Mouse (Mus musculus) embryonic facial prominence, embryonic 15.5 days (tissue): Measurements from ENCODE around the gene Zfp428. TPM values are rescaled to one million over a fixed set of nuclear protein-coding genes. Genes with fewer than 3 reads are reported as not detected.
"Not testable (repeated sequence)": the region's sequence is repeated elsewhere in the genome, so short reads cannot be mapped to it uniquely, and the experiment has no call there.

Experiments used
- ATAC-seq: fragments of 200-750 bp; cut with Nextera tagmentation; 2 replicates; pipeline ENCODE4 v1.8.0; 2017; ENCODE audit warnings: low read depth, moderate TSS enrichment; ENCODE audit not compliant: insufficient number of reproducible peaks, low FRiP score, low TSS enrichment
- H3K27ac ChIP-seq: fragments of 300-500 bp; sonication (generic); replicated peaks from 2 replicates; pipeline ENCODE4 v1.5.1; 2015; ENCODE audit warnings: mild to moderate bottlenecking, inconsistent platforms
- H3K27me3 ChIP-seq: fragments of 300-500 bp; sonication (generic); 2 replicates; pipeline ENCODE4 v1.6.1; 2015; ENCODE audit warnings: inconsistent platforms
- H3K36me3 ChIP-seq: fragments of 300-500 bp; sonication (generic); 2 replicates; pipeline ENCODE4 v1.6.1; 2015; ENCODE audit warnings: mild to moderate bottlenecking, inconsistent platforms
- H3K4me1 ChIP-seq: fragments of 300-500 bp; sonication (generic); 2 replicates; pipeline ENCODE4 v1.6.1; 2015; ENCODE audit warnings: inconsistent platforms
- H3K4me2 ChIP-seq: fragments of 300-500 bp; sonication (generic); replicated peaks from 2 replicates; pipeline ENCODE4 v1.6.1; 2015; ENCODE audit warnings: mild to moderate bottlenecking, inconsistent platforms
- H3K4me3 ChIP-seq: fragments of 300-500 bp; sonication (generic); replicated peaks from 2 replicates; pipeline ENCODE4 v1.5.1; 2015; ENCODE audit warnings: mild to moderate bottlenecking, inconsistent platforms
- H3K9ac ChIP-seq: fragments of 300-500 bp; sonication (generic); 2 replicates; pipeline ENCODE4 v1.6.1; 2015; ENCODE audit warnings: inconsistent platforms
- H3K9me3 ChIP-seq: fragments of 300-500 bp; sonication (generic); replicated peaks from 2 replicates; pipeline ENCODE4 v1.6.1; 2016; ENCODE audit warnings: inconsistent platforms
- WGBS: fragments of 180-500 bp; shearing (Covaris S2); methylation state at CpG from one replicate; pipeline ENCODE4 v1.1.7; 2015; 5-methylcytosine and 5-hydroxymethylcytosine counted together
- polyA plus RNA-seq: library from polyadenylated mRNA; unstranded; fragments of >200 nt; fragmentation: Nextera tagmentation; extraction: Ambion mirVana; gene quantifications from 2 replicates; pipeline ENCODE4 v1.2.1, GENCODE M21; 2015

Zfp428 gene
- polyA plus RNA-seq, 1 experiment from 2014 or later, result 65.9 TPM

DNA sequence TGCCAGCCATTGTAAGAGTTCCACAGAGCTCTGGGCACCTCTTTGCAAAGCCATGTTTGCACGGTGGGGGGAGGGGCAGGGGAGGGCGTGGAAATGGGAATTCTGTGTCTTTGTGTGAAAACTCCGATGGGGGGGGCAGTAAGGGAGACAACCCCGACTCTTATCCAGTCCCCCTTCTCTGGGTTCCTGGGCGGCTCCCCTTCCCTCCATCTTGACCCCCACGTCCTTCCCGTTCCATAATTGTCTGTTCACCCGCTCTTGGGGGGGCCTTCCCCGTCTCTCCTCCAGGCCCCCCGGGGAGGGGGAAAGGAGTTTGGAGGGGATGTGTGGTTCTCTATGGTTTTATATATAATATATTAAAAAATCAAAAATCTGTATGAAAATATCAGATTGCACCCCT is 2.8 kb upstream of the Zfp428 start:
- Histone ChIP-seq H3K4me2 (peak overlapping the region; percentile 25; the same call in 1 of the 2 replicates), H3K27me3 (peaks cover 24% of the 10 kb centered on the region), H3K9me3 (no peaks in the 10 kb centered on the region), H3K9ac (no peak overlapping the region), H3K27ac (no peak overlapping the region), H3K4me3 (no peak overlapping the region), H3K4me1 (peaks cover 55% of the 10 kb centered on the region), H3K36me3 (no peaks in the 10 kb centered on the region)
- no peak for ATAC-seq
- WGBS, result 22% methylated on average over 10 of the region's 10 CpGs

- Histone ChIP-seq H3K9ac (no peak overlapping the region), H3K4me1 (peaks cover 49% of the 10 kb centered on the region), H3K27me3 (peaks cover 16% of the 10 kb centered on the region), H3K27ac (no peak overlapping the region), H3K9me3 (no peaks in the 10 kb centered on the region), H3K4me2 (0 out of 2 replicates have a peak overlapping the region, but pooled peaks have one; percentile 25), H3K36me3 (no peaks in the 10 kb centered on the region), H3K4me3 (no peak overlapping the region)
- no peak for ATAC-seq
- WGBS, result 27% methylated on average over 4 of the region's 4 CpGs
These were observed 1.9 kb upstream of the Zfp428 start for GRCm38 (mm10) chr7:24504868-24505267.

- peaks cover 42% of the 10 kb centered on the region for H3K4me1 ChIP-seq
- ATAC-seq, result no peak
- 20% methylated on average over 15 of the region's 15 CpGs for WGBS
- H3K27me3 ChIP-seq, result peaks cover 9% of the 10 kb centered on the region
- no peaks in the 10 kb centered on the region for H3K9me3 ChIP-seq
- H3K9ac ChIP-seq, result no peak overlapping the region
- peak overlapping the region; percentile 73 for H3K4me3 ChIP-seq
- no peaks in the 10 kb centered on the region for H3K36me3 ChIP-seq
- peak overlapping the region; percentile 71 for H3K4me2 ChIP-seq
- peak overlapping the region; percentile 99 for H3K27ac ChIP-seq
These were observed 1.2 kb upstream of the Zfp428 start for GRCm38 (mm10) chr7:24505447-24506064.

GRCm38 (mm10) chr7:24506065-24506459 is 744 bp upstream of the Zfp428 start:
- Histone ChIP-seq H3K36me3 (0 out of 2 replicates have a peak, but pooled peaks cover 3% of the 10 kb centered on the region), H3K9me3 (no peaks in the 10 kb centered on the region), H3K4me3 (peak overlapping the region; percentile 73), H3K4me2 (peak overlapping the region; percentile 71), H3K4me1 (peaks cover 39% of the 10 kb centered on the region), H3K9ac (no peak overlapping the region; the same call in 1 of the 2 replicates), H3K27ac (peak overlapping the region; percentile 99), H3K27me3 (peaks cover 4% of the 10 kb centered on the region; the same call in 1 of the 2 replicates)
- WGBS, result 11% methylated on average over 3 of the region's 3 CpGs
- no peak for ATAC-seq

DNA sequence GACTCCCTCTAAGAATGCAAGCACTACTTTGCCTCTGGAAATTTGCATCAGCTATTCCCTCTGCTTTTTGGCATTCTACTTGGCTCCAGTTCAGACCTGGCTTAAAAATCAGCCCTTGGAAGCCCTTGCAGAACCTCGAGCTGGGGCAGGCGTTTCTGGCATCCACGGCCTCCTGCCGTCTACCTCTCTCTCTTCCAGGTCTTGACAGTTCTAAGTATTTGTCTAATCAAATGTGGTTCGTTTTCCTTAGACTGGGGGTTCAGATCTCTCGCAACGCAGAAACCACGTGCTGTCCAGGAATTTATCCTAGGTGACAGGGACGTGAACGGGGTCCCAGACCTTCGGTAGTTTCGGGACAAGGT is 349 bp upstream of the Zfp428 start:
- peak; percentile 12; the same call in 1 of the 2 replicates for ATAC-seq
- peak overlapping the region; percentile 91; the same call in 1 of the 2 replicates for H3K9ac ChIP-seq
- H3K4me3 ChIP-seq, result peak overlapping the region; percentile 73
- H3K9me3 ChIP-seq, result no peaks in the 10 kb centered on the region
- peaks cover 3% of the 10 kb centered on the region; the same call in 1 of the 2 replicates for H3K36me3 ChIP-seq
- H3K4me2 ChIP-seq, result peak overlapping the region; percentile 71
- peaks cover 39% of the 10 kb centered on the region for H3K4me1 ChIP-seq
- WGBS, result under 1% methylated on average over 12 of the region's 12 CpGs
- peak overlapping the region; percentile 99 for H3K27ac ChIP-seq
- H3K27me3 ChIP-seq, result peaks cover 3% of the 10 kb centered on the region; the same call in 1 of the 2 replicates

GRCm38 (mm10) chr7:24507726-24508114 is 914 bp downstream of the Zfp428 start:
- Histone ChIP-seq H3K4me2 (peak overlapping the region; percentile 71), H3K27ac (peak overlapping the region; percentile 99), H3K4me3 (peak overlapping the region; percentile 73), H3K27me3 (no peaks in the 10 kb centered on the region), H3K4me1 (peaks cover 39% of the 10 kb centered on the region), H3K9ac (peak overlapping the region; percentile 91), H3K9me3 (no peaks in the 10 kb centered on the region), H3K36me3 (peaks cover 13% of the 10 kb centered on the region; the same call in 1 of the 2 replicates)
- no peak for ATAC-seq
- WGBS, result under 1% methylated on average over 20 of the region's 20 CpGs

- Histone ChIP-seq H3K9me3 (no peaks in the 10 kb centered on the region), H3K27ac (no peak within 1 kb of the TSS), H3K4me2 (no peak within 1 kb of the TSS), H3K36me3 (peaks cover 31% of the 10 kb centered on the region), H3K4me3 (no peak within 1 kb of the TSS), H3K4me1 (0 out of 2 replicates have a peak, but pooled peaks cover 17% of the 10 kb centered on the region), H3K27me3 (no peaks in the 10 kb centered on the region), H3K9ac (no peak within 1 kb of the TSS)
- WGBS, result 91% methylated on average over 7 of the region's 7 CpGs
- ATAC-seq, result no peak
These were observed 5.5 kb downstream of the Zfp428 start, which contains the start of gene AC161166.1 for GRCm38 (mm10) chr7:24512355-24512754. TSS of gene AC161166.1 (minus strand) at chr7:24512455.

DNA sequence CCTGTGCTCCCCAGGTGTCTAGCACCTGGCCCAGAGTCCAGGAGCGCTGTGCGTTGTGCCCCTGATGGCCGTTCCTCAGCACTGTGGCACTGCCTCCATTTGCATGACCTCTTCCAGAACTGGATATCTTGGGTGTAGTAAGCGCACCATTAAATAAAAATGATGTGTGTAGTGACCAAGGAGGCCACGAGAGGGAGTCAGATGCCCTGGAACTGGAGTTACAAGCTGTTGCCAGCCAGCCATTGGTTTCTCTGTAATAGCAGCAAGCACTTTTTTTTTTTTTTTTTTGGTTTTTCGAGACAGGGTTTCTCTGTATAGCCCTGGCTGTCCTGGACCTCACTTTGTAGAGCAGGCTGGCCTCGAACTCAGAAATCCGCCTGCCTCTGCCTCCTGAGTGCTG is 9.5 kb downstream of the Zfp428 start:
- H3K4me1 ChIP-seq, H3K9ac ChIP-seq, H3K9me3 ChIP-seq, H3K4me2 ChIP-seq, ATAC-seq, H3K4me3 ChIP-seq, H3K27ac ChIP-seq, H3K27me3 ChIP-seq: not testable (repeated sequence)
- H3K36me3 ChIP-seq, result peaks cover 28% of the 10 kb centered on the region
- WGBS, result 68% methylated on average over 8 of the region's 8 CpGs

DNA sequence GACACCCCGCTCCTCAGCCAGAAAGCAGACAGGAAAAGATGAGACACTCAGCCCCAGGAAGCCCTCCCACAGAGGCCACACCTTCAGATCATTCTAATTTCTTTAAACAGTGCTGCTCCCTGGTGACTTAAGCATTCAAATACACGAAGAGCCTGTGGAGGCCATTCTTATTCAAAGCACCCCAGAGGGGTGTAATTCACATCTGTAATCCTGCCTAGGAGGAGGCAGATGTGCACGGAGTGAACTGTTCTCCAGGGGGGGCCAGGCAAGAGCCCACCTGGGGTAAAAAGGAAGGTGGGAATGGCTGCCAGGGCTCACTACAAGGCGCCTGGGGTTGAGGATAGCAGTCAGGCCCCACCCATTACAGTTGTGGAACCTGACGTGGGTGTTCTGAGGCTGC is 10.3 kb downstream of the Zfp428 start:
- H3K36me3 ChIP-seq, result peaks cover 22% of the 10 kb centered on the region
- ATAC-seq, result no peak
- no peaks in the 10 kb centered on the region for H3K27me3 ChIP-seq
- H3K27ac ChIP-seq, result no peak overlapping the region
- 0 out of 2 replicates have a peak, but pooled peaks cover 7% of the 10 kb centered on the region for H3K4me1 ChIP-seq
- no peak overlapping the region for H3K4me2 ChIP-seq
- no peak overlapping the region for H3K4me3 ChIP-seq
- WGBS, result 40% methylated on average over 5 of the region's 5 CpGs
- no peaks in the 10 kb centered on the region for H3K9me3 ChIP-seq
- H3K9ac ChIP-seq, result no peak overlapping the region

- 32% methylated on average over 6 of the region's 6 CpGs for WGBS
- no peak overlapping the region for H3K4me3 ChIP-seq
These were observed 10.8 kb downstream of the Zfp428 start for GRCm38 (mm10) chr7:24517654-24518053.

DNA sequence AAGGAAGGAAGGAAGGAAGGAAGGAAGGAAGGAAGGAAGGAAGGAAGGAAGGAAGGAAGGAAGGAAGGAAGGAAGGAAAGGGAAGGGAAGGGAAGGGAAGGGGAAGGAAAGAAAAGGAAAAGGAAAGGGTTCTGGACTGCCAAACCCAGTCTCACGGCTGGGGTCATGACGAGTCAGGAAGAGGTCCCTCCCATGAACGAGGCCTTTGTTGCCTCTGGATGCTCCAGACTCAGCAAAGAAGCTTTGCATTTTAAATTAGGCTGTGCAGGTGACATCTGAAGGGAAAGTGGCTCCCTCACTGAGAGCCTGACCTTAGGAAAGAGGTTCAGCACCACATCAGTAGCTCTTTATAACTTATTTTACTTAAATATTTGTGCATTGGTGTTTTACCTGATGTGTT is 12.3 kb downstream of the Zfp428 start:
- Histone ChIP-seq H3K27me3 (no peaks in the 10 kb centered on the region), H3K4me1 (0 out of 2 replicates have a peak, but pooled peaks cover 7% of the 10 kb centered on the region), H3K27ac (no peak overlapping the region), H3K9me3 (no peaks in the 10 kb centered on the region), H3K4me3 (no peak overlapping the region), H3K9ac (no peak overlapping the region), H3K36me3 (peaks cover 14% of the 10 kb centered on the region), H3K4me2 (no peak overlapping the region)
- 32% methylated on average over 3 of the region's 3 CpGs for WGBS
- no peak for ATAC-seq

More at GRCm38 (mm10) chr7:24517654-24518053, 10.8 kb downstream of the Zfp428 start:
- no peaks in the 10 kb centered on the region for H3K27me3 ChIP-seq
- H3K36me3 ChIP-seq, result peaks cover 18% of the 10 kb centered on the region
- no peak overlapping the region for H3K4me2 ChIP-seq
- no peaks in the 10 kb centered on the region for H3K9me3 ChIP-seq
- no peak overlapping the region for H3K9ac ChIP-seq
- H3K4me1 ChIP-seq, result 0 out of 2 replicates have a peak, but pooled peaks cover 7% of the 10 kb centered on the region
- ATAC-seq, result no peak
- H3K27ac ChIP-seq, result no peak overlapping the region
